Mouse (Mus musculus) E14TG2a.4 (cell line): ENCODE data around the gene 1110032A03Rik.

Experiments
- CTCF ChIP-seq: conservative IDR thresholded peaks from 2 replicates; pipeline ENCODE4 v1.5.1; 2014; ENCODE audit warnings: low read length
- NANOG ChIP-seq: IDR thresholded peaks from 2 replicates; pipeline ENCODE4 v1.6.1; 2014; ENCODE audit warnings: borderline replicate concordance, low read length, mixed read lengths
- POU5F1 ChIP-seq: IDR thresholded peaks from 2 replicates; pipeline ENCODE4 v1.6.1; 2014; ENCODE audit warnings: low read length, borderline replicate concordance

- no peak for TF ChIP-seq CTCF
- no peak for TF ChIP-seq NANOG
- TF ChIP-seq POU5F1: no peak
These were observed 36.4 kb upstream of the 1110032A03Rik start for GRCm38 (mm10) chr9:50811746-50812145.
